Mouse (Mus musculus) layer of hippocampus, postnatal 36 days (tissue): ENCODE results near the gene Pdxdc1. TPM values are rescaled to one million over a fixed set of nuclear protein-coding genes. Genes with fewer than 3 reads are reported as not detected.
"Not testable (repeated sequence)": the region's sequence is repeated elsewhere in the genome, so short reads cannot be mapped to it uniquely, and the experiment has no call there.

Source experiments
- DNase-seq, 2 experiments: peaks; one replicate each; pipeline ENCODE4 v3.0.0; 2022
- total RNA-seq, 2 experiments: library from RNA; stranded (reverse); gene quantifications; 2 replicates each; pipeline ENCODE4 v1.2.3; 2021

Gene Pdxdc1
- 10 to 100 TPM; 69.6 to 79.3 TPM for total RNA-seq

DNA sequence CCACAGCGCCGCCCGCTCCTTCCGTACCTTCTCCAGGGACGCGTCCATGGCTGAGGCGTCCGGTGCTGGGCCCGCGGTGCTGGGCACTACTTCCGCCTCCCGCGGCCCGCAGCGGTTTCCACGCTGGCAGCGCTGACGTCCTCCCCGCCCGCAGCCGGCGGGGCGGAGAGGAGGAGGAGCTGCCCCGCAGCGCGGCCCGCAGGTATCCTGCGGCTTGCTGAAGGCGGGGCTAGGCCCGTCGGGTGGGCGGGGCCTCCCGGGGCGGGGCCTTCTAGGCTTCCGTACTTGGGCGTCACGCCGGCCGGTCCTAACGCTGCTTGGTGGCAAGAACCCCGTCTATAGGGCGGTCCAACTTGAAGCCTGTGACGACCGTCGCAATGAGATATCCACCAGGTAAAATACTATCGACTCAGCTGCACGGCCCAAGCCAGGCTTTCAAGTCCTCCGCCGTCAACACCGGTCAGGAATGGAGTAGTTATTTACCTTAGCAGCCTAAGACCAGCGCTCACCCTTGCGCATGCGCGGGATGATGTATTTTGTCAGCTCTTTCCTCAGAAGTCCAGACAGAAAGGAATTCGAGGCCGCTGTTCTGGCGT lies at the start of gene Pdxdc1, which contains the start of gene Mpv17l:
Gene Pdxdc1, minus strand, starts transcription at position 244 of the 596 bp plus-strand sequence.
Gene Mpv17l, plus strand, starts transcription at position 274 of the 596 bp plus-strand sequence.
- DNase-seq = peak; percentile 98 to 99

DNA sequence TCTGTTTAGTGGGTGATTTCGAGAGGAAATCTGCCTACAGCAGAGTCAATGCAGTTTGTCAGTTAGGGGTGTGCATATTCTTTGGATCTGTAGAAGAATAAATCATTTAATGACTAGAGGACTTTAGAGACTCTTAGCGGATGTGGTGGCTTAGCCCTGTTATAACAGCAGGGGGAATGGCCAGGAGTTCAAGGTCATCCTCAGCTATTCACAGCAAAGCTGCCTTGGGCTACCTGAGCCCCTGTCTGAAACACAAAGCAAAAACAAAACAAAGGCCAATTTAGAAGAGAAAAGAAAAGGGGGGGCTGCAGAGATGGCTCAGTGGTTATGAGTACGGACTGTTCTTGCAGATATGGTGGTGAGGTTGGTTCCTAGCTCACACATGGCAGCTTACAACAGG lies 48.3 kb upstream of the Pdxdc1 start:
- DNase-seq = no peak

DNA sequence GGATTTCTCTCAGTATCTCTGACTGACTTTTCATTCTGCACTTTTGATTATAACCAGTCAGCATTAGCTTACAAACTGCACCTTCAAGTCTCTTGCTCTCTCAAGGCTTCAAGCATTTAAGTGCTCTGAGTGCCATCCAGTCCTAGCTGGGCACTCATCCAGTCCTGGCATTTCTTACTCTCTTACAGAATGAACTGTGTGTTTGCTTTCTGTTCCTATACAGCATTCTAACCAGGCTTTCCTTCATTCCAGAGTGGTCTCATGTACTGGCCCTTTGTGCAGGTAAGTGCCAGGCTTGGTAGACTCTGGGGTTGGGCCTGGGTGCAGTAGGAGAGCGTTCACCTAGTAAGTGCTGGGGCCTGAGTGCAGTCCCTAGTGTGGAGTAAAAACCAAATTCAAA lies 43.4 kb upstream of the Pdxdc1 start:
- DNase-seq = no peak

DNA sequence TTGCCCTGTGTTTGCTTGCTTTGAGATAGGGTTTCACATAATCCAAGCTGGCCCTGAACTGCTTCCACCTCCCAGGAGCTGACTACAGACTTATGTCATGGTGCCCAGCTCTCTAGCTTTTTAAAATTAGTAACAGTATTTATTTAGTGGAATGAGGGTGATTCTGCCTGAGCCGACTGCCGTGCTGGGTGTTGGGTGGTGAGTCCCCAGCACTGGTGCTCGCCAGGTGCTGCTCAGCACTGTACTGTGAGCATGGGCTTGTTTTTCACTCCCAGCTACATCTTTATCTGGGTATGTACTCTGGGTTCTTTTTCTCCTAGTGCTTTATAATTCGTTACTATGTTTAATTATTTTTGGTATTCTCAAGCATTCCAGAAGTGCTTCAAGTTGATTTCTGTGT lies 42.2 kb upstream of the Pdxdc1 start:
- DNase-seq = no peak

DNA sequence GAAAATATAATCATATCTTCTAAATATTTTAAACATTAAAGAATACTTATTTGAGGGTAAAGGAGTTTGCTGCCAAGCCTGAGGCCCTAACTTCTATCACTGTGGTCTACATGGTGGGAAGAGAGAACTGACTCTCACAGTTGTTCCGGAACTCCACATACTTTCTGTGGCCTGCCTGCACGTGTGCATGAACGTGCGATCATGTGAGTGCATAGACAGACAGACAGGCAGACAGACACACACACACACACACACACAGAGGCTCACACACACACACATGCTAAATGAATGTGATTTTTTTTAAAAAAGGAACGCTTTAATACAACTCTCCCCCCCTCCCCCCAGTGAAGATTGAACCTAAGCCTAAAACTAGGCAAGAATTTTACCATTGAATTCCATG lies 41.8 kb upstream of the Pdxdc1 start:
- no peak for DNase-seq

DNA sequence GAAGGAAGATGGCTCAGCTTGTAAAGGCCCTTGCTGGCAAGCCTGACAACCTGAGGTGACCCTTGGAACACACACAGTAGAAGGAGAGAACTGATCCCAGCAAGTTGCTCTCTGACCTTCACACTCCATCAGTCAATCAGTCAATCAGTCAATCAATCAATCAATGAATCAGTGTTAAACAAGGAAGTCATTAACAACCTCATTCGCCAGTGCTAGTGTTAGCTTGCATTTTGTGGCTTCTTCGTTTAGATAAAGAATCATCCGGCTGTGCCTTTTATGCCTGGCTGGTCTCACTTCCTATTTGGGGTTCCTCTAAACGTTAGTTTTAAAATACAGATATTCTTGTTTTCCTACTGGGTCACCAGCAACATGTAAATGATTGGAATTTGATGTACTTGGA lies 41.2 kb upstream of the Pdxdc1 start:
- no peak for DNase-seq

DNA sequence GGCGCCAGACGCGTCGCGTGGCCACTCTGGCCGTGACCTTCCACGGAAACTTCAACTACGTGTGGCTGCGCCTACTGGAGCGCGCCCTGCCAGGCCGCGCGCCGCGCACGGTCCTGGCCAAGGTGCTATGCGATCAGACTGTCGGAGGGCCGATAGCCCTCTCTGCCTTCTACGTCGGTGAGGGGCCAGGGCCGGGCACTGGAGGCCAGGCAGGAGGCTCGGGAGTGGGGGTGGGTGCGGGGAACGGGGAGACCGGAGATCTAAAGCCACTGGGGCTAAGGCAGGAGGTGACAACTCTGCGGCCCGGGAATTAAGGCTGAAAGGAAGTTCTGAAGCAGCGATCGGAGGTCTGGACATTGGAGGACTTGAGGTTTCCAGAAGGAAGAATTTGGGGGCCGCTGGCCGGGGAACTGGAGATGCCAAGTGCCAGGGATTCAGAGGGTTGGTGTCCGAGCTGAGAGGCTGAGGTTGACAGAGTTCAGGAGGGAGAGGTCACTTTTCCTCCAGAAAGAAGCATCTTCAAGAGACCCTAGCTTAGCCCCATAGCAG lies 38.0 kb upstream of the Pdxdc1 start:
- no peak for DNase-seq

DNA sequence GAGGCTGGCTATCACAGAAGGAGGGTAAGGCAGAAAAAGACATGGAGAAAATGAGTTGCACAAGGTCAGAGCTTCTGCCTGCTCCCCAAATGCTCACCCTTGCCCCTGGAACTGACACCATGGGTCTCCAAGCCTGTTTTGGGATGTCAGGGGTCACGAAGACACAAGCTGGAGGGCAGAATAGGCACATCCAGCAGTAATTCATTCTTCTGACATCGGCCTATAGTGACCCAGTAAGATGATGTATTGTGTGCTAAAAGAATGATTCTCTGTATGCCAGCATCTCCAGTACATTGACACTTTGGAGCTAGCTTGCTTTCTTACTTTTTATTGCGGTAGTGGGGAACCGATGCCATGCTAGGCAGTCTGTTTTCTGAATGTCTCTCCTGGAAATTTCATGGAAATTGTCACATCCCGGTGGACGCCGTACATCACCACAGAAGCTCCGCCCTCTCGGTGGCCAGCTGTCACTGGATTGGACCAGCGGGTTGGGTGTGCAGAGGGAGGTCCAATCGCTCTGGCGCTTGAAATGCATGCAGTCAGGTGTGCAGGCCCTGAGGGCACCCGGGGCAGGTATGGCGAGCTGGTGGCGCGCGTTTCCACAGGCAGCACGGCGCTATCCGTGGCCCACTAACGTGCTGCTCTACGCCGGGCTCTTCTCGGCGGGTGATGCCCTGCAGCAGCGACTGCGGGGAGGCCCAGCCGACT lies 37.4 kb upstream of the Pdxdc1 start:
- peak; percentile 82 to 85 for DNase-seq

DNA sequence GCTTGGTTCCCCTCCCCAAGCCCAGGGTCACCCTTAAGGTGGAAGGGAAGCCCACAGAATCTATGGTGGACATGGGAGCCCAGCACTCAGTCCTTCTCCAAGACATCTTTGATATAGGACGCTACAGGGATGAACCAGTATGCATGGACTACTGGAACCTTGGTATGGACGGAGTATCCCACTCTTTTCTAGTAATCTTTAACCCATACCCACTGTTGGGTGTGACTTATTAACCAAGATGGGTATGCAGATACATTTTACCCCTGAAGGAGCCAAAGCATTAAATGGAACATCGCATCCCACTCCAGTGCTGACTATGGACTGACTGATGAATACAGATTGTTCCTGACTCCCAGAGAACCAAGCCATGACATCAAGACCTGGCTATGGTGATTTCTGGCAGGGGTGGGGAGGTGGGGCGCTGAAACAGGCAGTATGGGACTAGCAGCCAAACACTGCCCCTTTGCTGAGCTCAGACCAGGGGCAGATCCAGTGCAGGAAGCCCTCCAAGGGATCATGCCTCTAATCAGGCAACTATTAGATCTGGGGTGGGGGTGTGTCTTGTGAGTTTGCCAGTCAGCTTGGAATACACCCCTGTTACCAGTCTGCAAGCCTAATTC lies 24.6 kb upstream of the Pdxdc1 start:
- no peak for DNase-seq

DNA sequence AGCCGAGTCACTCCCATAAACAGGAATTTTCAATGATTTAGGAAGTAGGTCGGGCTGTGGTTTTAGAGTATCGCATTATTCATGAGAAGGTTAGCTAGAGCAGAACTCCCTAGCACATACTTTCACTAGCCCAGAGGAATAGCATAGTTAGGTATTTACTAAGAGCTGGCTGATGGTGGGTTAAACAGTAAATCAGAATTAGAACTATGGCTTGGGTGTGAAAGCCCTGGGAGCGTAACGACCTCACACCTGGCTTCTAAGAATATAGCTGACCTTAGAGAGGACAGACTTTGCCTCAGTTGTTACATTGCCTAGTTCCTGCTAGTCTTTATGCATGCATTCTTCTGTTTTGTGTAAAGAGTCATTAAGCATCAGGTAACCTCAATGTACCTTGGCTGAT lies 20.0 kb upstream of the Pdxdc1 start:
- DNase-seq = not testable (repeated sequence)

DNA sequence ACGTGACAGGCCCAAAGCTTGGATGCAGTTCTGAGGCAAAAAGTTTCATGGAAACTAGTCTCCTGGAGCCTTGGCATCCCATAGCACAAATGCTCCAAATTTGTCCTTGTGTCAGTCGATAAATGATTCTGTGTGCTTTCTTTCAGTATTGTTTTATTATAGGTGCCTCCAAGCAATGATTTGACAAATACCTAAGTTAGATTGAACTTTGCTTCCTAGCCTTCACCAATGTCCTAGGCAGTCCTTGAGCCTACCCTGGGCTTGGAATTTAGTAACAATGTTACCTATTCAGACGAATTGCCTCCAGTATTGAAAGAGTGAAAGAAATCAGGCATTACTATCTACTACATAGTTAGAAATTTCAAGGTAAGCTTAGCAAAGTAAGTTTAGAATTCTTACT lies 19.6 kb upstream of the Pdxdc1 start:
- not testable (repeated sequence) for DNase-seq

DNA sequence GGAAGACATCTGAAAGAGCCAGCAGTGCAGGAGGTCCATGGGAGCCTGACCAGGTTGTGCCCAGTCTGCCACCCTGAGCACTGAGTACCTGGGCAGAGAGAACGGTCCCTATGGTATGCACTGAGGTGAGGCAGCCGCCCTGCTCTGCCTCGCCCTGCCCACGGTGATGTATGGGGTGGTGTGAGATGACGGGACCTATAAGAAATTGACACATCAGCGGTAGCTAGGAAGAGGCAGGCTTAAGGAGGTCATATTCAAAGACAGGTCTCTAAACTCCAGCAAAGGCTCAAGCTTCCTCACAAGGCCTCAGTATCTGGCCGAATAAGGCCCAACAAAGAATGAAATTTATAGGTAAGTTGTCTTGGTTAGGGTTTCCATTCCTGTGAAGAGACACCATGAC lies 18.9 kb upstream of the Pdxdc1 start:
- DNase-seq = no peak

DNA sequence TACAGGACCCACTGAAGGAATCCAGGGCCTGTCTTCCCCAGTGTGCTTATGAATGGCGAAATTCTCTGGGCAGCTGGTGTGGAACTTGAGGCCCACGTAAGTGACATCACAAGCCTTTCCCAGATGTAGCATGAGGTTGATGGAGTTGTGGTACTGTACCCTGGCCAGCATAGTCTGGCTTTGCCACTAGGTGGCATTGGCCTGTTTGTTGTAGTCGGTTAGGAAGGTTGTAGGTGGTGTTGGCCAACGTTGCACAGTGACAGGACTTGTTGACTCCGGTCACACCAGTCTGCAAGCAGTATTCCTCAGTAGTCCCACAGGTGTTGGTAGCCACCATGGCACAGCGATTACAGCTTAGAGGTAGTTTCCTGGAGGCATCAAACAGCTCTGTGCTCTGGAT lies 18.1 kb upstream of the Pdxdc1 start:
- no peak for DNase-seq

DNA sequence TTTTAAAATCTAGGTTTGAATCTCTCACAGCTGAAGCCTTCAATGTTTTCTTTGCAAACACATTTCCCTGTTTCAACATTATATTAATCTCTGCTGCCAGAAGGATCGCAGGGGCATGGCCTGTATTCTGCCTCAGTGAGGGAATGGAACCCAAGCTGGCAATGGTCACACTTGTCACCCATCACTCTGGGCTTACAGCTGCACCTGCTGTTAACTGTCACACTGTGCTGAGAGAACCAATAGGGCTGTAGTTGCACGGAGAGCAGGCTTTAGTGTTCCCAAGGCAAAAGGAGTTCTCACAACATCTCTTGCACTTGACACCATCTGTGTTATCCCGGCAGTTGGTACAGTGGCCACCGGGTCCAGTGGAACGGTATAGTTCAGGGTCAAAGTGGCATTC lies 17.2 kb upstream of the Pdxdc1 start:
- no peak for DNase-seq

DNA sequence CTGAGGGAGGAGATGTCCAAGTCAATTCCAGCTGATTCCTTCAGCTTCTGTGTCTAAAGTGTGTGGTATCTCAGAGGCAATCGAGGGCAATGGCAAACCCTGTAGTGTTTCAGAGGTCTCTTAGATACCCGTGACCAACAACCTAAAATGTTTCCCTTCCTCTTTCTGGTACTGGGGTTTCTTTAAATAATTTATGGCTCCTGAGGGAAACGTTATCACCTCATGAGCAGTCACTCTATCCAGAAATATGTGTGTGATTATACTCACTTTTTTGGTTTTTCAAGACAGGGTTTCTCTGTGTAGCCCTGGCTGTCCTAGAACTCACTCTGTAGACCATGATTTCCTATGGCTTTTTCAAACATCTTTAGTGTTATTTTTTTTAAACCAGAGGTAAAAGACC lies 4.4 kb upstream of the Pdxdc1 start:
- no peak for DNase-seq

DNA sequence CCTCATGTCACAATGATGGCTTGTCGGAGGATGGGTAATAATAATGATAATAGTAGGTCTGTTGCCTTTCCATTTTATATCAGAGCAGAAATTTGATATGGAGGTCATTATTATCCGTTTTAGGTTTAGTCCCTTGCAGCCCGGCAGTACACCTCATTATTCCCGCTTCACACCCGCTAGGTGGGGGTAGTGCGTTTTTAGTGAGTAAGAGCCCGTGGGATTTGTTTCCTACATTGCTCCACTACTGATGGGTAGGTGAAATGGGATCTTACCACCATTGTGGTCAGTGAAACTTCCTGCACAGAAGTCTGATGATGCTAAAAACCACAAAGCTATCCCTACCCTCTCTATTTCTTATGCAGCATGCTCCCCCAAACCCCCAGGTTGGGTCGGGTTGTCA lies 557 bp upstream of the Pdxdc1 start:
- no peak for DNase-seq

DNA sequence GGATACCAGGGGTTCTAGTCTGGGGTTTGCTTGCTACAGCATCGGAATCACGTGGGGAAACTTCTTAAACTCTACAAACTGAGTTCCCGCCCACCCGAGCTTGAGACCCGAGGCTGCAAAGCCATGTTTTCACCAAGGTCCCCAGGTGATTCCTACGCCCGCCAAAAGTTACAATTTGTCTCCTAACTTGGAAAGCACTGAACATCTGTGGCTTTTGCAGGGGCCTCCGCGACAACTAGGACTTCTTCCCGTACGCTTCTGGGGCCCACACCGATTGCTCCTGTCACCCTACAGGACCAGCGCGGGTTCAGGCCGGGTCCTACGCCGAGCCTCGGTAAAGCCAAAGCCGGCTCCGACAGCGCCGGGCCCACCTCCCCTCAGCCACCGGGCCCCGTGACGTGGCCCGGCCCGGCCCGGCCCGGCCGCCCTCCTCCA lies 517 bp downstream of the Pdxdc1 start:
- DNase-seq = peak in 1 of 2 experiments; percentile 4

DNA sequence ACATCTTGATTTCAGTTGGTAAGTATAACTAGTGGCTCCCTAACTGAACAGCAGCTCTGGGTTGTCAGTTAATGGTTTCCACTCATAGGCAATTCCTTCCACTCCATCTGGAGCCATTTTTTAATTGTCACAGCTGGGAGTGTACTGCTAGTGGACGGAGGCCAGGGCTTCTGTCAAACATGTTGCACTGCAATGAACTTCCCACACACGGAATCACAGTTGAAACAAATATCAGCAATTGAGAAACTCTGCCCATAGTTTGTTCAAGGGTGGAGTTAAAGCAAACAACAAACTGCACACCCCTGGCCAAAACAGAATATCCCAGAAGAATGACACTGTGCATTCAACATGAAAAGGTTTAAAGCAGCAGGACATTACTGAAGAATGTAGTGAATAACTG lies 4.0 kb downstream of the Pdxdc1 start:
- DNase-seq = peak in 1 of 2 experiments; percentile 22

DNA sequence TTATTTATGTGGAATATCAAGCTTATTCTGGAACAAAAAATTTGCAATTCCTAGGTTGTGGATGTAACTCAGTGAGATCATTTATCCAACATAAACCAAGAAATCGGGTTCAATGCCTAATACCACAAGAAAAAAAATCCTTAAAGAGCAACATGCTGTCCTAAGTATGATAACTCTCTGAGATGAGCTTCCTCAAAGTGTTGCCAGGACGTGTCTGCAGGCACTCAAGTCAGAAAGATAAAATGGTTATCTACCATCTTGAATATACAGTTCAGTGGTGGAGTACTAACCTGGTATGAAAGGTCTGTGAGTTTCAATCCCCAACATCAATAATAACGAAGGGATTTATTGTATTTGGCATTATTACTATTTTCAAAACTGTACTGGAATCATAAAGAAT lies 6.6 kb downstream of the Pdxdc1 start:
- no peak for DNase-seq

DNA sequence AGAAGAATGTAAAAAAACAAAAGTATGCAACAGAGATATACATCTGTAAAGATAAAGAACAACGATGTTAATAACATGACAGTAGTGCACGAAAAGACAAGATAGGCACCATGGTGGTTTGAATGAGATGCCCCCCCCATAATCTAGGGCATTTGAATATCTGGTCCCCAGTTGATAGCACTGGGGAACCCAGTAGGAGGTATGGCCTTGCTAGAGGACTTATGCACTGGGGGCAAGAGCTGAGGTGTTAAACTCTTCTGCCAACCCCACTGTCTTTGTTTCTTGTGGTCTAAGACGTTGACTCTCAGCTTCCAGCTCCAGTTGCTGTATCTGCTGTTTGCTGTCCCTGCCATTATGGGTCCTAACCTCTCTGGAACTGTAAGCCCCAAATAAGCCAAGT lies 7.2 kb downstream of the Pdxdc1 start:
- DNase-seq = no peak

DNA sequence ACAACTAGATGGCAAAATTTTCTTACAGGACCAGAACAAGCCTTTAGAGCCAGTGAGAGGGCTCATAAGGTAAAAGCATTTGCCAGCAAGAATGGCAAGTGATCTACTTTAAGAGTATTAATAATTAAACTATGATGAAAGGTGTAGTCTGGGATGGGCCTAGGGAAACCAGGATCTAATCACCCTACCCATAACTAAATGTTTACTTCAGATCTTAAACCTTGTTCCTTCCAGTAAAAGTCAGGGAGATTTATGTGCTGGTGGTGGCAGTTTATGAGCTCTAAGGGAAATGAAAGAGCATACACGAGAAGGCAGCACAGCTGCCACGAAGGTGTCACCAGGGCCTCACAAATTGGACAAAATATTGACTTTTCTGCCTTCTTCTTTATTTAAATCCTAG lies 8.8 kb downstream of the Pdxdc1 start:
- DNase-seq = no peak

DNA sequence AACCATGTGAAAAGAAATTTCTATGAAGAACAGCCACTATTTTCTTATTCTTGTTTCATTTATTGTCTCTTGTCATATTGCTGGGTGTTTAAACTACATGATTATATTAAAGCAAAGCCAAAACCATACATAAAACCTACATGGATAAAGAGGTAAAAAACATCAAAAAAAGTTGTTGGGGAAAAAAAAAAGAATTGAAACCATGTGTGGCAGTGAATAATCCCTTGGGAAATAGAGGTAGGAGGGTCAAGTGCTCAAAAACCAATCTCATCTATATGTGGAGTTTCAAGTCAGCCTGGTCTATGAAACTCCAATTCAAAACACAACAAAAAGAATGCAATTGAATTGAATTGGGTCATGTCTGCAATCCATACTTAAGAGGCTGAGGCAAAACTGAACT lies 10.1 kb downstream of the Pdxdc1 start:
- no peak for DNase-seq

DNA sequence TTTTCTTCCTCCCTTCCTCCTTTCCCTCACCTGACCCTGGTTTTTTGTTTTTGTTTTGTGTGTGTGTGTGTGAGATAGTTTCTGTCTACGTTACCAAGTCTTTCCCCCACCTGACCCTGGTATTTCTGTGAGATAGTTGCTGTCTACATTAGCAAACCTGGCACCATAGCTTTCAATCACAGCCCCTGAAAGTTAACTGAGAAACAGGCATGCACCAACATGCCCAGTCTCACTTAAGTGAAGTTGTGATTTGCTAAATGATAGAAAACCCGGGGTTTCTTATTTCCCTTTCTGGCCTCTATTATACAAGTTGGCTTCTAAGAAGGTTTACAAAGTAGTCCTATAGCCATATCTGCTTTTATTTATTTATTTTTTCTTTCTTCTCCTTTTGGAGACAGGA lies 12.5 kb downstream of the Pdxdc1 start:
- DNase-seq = no peak
